Mouse (Mus musculus) liver, postnatal 0 days (tissue): ENCODE measurements around the gene Hrc. TPM values are rescaled to one million over a fixed set of nuclear protein-coding genes. Genes with fewer than 3 reads are reported as not detected.

Experiments
- ATAC-seq: fragments of 200-750 bp; cut with Nextera tagmentation; 2 replicates; pipeline ENCODE4 v1.8.0; 2017; ENCODE audit warnings: mild to moderate bottlenecking, moderate library complexity
- DNase-seq: peaks from one replicate; pipeline ENCODE4 v3.0.0-alpha.2; 2016
- H3K27ac ChIP-seq: fragments of 300-500 bp; sonication (generic); 2 replicates; pipeline ENCODE4 v1.5.1; 2014; ENCODE audit warnings: antibody characterized with exemption, moderate library complexity, mild to moderate bottlenecking, low read depth
- H3K27me3 ChIP-seq: fragments of 300-500 bp; sonication (generic); 2 replicates; pipeline ENCODE4 v1.6.1; 2014; ENCODE audit warnings: low read length, control low read depth, mixed read lengths; ENCODE audit not compliant: insufficient read depth
- H3K36me3 ChIP-seq: fragments of 300-500 bp; sonication (generic); replicated peaks from 2 replicates; pipeline ENCODE4 v1.6.1; 2014; ENCODE audit warnings: mild to moderate bottlenecking, control low read depth, low read length, moderate library complexity, mixed read lengths; ENCODE audit not compliant: insufficient read depth
- H3K4me1 ChIP-seq: fragments of 300-500 bp; sonication (generic); 2 replicates; pipeline ENCODE4 v1.6.1; 2014; ENCODE audit warnings: antibody characterized with exemption, mild to moderate bottlenecking, control low read depth; ENCODE audit not compliant: insufficient read depth
- H3K4me2 ChIP-seq: fragments of 300-500 bp; sonication (generic); 2 replicates; pipeline ENCODE4 v1.6.1; 2014; ENCODE audit warnings: low read depth, mild to moderate bottlenecking, low read length, moderate library complexity, mixed read lengths
- H3K4me3 ChIP-seq: fragments of 300-500 bp; sonication (generic); 2 replicates; pipeline ENCODE4 v1.5.1; 2014; ENCODE audit warnings: low read depth, low read length
- H3K9ac ChIP-seq: fragments of 300-500 bp; sonication (generic); replicated peaks from 2 replicates; pipeline ENCODE4 v1.6.1; 2014; ENCODE audit warnings: mild to moderate bottlenecking, moderate library complexity
- H3K9me3 ChIP-seq: fragments of 300-500 bp; sonication (generic); 2 replicates; pipeline ENCODE4 v1.6.1; 2016; ENCODE audit warnings: mild to moderate bottlenecking, control low read depth, low read length, mixed read lengths
- CTCF ChIP-seq: sonication (generic); IDR thresholded peaks from 2 replicates; pipeline ENCODE4 v1.5.1; 2016; ENCODE audit warnings: antibody characterized with exemption, low read depth
- EP300 ChIP-seq: IDR thresholded peaks from 2 replicates; pipeline ENCODE4 v1.6.1; 2016; ENCODE audit warnings: antibody characterized with exemption, low read depth, mild to moderate bottlenecking
- WGBS: fragments of 180-500 bp; shearing (Covaris S2); extraction: QIAGEN DNeasy Blood & Tissue Kit; methylation state at CpG from one replicate; pipeline ENCODE4 v1.1.7; 2014; ENCODE audit not compliant: insufficient replicate concordance; 5-methylcytosine and 5-hydroxymethylcytosine counted together
- polyA plus RNA-seq: library from polyadenylated mRNA; unstranded; fragments of >200 nt; fragmentation: Nextera tagmentation; extraction: Ambion mirVana; gene quantifications from 2 replicates; pipeline ENCODE4 v1.2.1, GENCODE M21; 2015

Gene Hrc
- polyA plus RNA-seq, 1 experiment from 2014 or later, result 0.05 TPM

DNA sequence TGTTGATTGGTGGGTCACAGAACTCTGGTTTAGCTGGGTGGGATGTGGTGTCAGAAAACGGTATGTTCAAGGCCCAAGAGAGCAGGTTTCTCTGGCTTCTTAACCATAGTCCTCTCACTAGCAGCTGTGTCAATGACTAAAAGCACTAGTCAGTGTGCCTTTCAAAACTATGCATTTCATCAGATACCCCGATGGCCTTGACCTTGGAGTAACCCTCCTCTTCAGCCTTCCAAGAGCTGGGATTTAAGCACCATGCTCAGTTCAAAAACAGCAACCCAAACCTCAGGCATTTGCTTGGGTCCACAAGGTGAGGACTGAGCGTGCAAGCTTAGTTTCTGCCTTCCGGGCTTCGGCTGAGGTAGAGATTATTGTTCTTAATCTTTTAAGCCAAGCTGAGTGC is 37.3 kb downstream of the Hrc start:
- Histone ChIP-seq H3K9ac (no peak overlapping the region), H3K27me3 (peaks cover 26% of the 10 kb centered on the region), H3K4me1 (peaks cover 20% of the 10 kb centered on the region), H3K9me3 (no peaks in the 10 kb centered on the region), H3K4me2 (no peak overlapping the region), H3K36me3 (peaks cover 27% of the 10 kb centered on the region), H3K27ac (no peak overlapping the region), H3K4me3 (no peak overlapping the region)
- TF ChIP-seq EP300, result no peak
- TF ChIP-seq CTCF, result no peak
- 72% methylated on average over 5 of the region's 5 CpGs for WGBS
- DNase-seq (no peak), ATAC-seq (no peak)

DNA sequence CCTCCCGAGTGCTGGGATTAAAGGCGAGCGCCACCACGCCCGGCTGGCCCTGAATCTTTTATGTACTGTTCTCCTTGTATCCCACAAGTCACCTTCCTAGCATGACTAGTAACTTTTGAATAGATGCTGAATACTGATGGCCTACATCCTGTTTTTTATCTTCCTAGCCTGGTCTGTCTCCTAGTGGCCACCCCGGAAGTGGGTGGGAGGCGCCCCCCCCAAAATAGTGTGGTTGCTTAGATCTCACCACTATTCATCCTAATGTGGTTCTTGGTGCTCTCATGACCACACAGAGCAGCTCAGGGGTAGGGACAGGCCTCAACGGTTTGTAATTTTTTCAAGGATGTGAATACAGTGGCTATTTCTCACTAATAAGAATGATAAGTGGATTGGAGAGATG is 39.5 kb downstream of the Hrc start:
- H3K4me1 ChIP-seq, result peaks cover 11% of the 10 kb centered on the region
- ATAC-seq (no peak), DNase-seq (no peak)
- H3K9me3 ChIP-seq, result no peaks in the 10 kb centered on the region
- H3K4me3 ChIP-seq, result no peak overlapping the region
- H3K27me3 ChIP-seq, result peaks cover 8% of the 10 kb centered on the region
- no peak for TF ChIP-seq EP300
- TF ChIP-seq CTCF, result no peak
- no peak overlapping the region for H3K27ac ChIP-seq
- 80% methylated on average over 8 of the region's 8 CpGs for WGBS
- H3K4me2 ChIP-seq, result no peak overlapping the region
- peaks cover 47% of the 10 kb centered on the region for H3K36me3 ChIP-seq
- no peak overlapping the region for H3K9ac ChIP-seq

DNA sequence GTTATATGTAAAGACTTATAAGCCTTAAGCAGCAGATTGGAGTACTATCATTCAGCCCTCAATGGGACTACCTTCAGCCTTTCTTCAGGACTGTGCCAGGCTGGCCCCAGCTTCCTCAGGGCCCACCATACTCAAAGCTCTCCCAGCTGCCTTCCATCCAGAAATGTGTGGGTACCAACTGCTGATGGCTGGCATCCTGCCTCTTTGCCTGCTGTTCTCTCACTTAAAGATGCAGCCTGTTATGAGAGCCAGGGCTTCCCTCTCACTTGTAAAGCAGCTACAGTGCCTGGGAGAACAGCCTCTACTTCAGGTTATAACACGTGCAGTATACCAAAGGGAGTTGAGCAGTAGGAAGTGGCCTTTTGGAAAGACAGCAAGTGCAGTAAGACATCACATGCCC is 41.0 kb downstream of the Hrc start:
- H3K4me2 ChIP-seq, result no peak overlapping the region
- no peaks in the 10 kb centered on the region for H3K27me3 ChIP-seq
- no peak overlapping the region for H3K9ac ChIP-seq
- TF ChIP-seq CTCF (no peak), EP300 (no peak)
- no peaks in the 10 kb centered on the region for H3K4me1 ChIP-seq
- WGBS, result 93% methylated on average over 1 of the region's 1 CpGs
- ATAC-seq, result no peak
- DNase-seq, result no peak
- no peaks in the 10 kb centered on the region for H3K9me3 ChIP-seq
- H3K27ac ChIP-seq, result no peak overlapping the region
- H3K36me3 ChIP-seq, result peaks cover 61% of the 10 kb centered on the region
- H3K4me3 ChIP-seq, result no peak overlapping the region

DNA sequence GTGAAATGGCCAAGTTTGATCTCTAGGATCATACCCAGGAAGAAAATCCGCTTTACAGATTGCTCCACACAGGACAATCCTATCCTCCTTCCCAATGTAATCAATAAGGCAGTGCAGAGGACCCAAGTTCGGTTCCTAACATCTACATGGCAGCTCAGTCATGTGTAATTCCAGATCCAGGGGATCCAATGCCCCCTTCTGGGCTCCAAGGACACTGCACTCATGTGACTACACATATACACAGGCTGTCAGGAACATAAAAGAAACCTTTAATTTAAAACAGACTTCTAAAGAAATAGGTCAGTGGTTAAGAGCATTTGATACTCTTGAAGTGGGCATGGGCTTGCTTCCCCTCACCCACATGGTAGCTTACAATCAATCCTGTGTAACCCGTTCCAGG is 51.0 kb downstream of the Hrc start:
- no peak for ATAC-seq
- TF ChIP-seq CTCF (0 out of 2 replicates have a peak, but pooled peaks have one; percentile 28), EP300 (no peak)
- DNase-seq, result no peak
- Histone ChIP-seq H3K27me3 (no peaks in the 10 kb centered on the region), H3K9ac (no peak overlapping the region), H3K4me3 (no peak overlapping the region), H3K27ac (no peak overlapping the region), H3K9me3 (no peaks in the 10 kb centered on the region), H3K36me3 (peaks cover 97% of the 10 kb centered on the region), H3K4me1 (no peaks in the 10 kb centered on the region), H3K4me2 (no peak overlapping the region)
- WGBS, result 87% methylated on average over 3 of the region's 3 CpGs

Other genes starting within 250 kb of the Hrc start
- 17.1 and 17.9 TPM in 2 replicates for gene Rcn3, start 243.1 kb upstream of the Hrc start, polyA plus RNA-seq
- 150 and 154 TPM in 2 replicates for gene Fcgrt, start 231.4 kb upstream of the Hrc start, polyA plus RNA-seq
- gene Rps11, start 210.9 kb upstream of the Hrc start, polyA plus RNA-seq, result 681 and 696 TPM in 2 replicates
- 938 and 993 TPM in 2 replicates for gene Rpl13a, start 206.5 kb upstream of the Hrc start, polyA plus RNA-seq
- 0.27 and 0.70 TPM in 2 replicates for gene Gm45713, start 199.1 kb upstream of the Hrc start, polyA plus RNA-seq
- gene Flt3l, start 198.9 kb upstream of the Hrc start, polyA plus RNA-seq, result 2.0 and 2.3 TPM in 2 replicates
- gene Pih1d1, start 181.0 kb upstream of the Hrc start, polyA plus RNA-seq, result 37.6 and 37.8 TPM in 2 replicates
- 26.8 and 29.6 TPM in 2 replicates for gene Aldh16a1, start 180.7 kb upstream of the Hrc start, polyA plus RNA-seq
- not detected in 2 replicates for gene Slc17a7, start 171.3 kb upstream of the Hrc start, polyA plus RNA-seq
- gene Gfy, start 155.7 kb upstream of the Hrc start, polyA plus RNA-seq, result not detected in 2 replicates
- gene Pth2, start 154.3 kb upstream of the Hrc start, polyA plus RNA-seq, result not detected in 2 replicates
- 0.06 TPM in 1 of 2 replicates, not detected in the other for gene Ccdc155, start 130.4 kb upstream of the Hrc start, polyA plus RNA-seq
- 0.95 and 1.5 TPM in 2 replicates for gene Dkkl1, start 123.1 kb upstream of the Hrc start, polyA plus RNA-seq
- 15.5 and 20.2 TPM in 2 replicates for gene Tead2, start 119.5 kb upstream of the Hrc start, polyA plus RNA-seq
- 29.8 and 31.8 TPM in 2 replicates for gene Cd37, start 96.2 kb upstream of the Hrc start, polyA plus RNA-seq
- gene Slc6a16, start 94.2 kb upstream of the Hrc start, polyA plus RNA-seq, result 0.46 and 0.49 TPM in 2 replicates
- gene Slc6a21, start 57.8 kb upstream of the Hrc start, polyA plus RNA-seq, result 0.32 and 0.43 TPM in 2 replicates
- 6.9 and 7.0 TPM in 2 replicates for gene Trpm4, start 1.5 kb upstream of the Hrc start, polyA plus RNA-seq
- not detected in 2 replicates for gene Ppfia3, start 31.7 kb downstream of the Hrc start, polyA plus RNA-seq
- gene Lin7b, start 35.3 kb downstream of the Hrc start, polyA plus RNA-seq, result not detected in 2 replicates
- gene Snrnp70, start 60.5 kb downstream of the Hrc start, polyA plus RNA-seq, result 53.7 and 57.2 TPM in 2 replicates
- gene Kcna7, start 70.4 kb downstream of the Hrc start, polyA plus RNA-seq, result 0.05 TPM in 1 of 2 replicates, not detected in the other
- 0.05 and 0.15 TPM in 2 replicates for gene Ntf5, start 78.4 kb downstream of the Hrc start, polyA plus RNA-seq
- not detected in 2 replicates for gene Lhb, start 85.5 kb downstream of the Hrc start, polyA plus RNA-seq
- gene Gys1, start 99.6 kb downstream of the Hrc start, polyA plus RNA-seq, result 3.3 TPM in 2 replicates
- gene Ruvbl2, start 102.8 kb downstream of the Hrc start, polyA plus RNA-seq, result 30.1 and 36.5 TPM in 2 replicates
- 5,147 and 5,518 TPM in 2 replicates for gene Ftl1, start 124.6 kb downstream of the Hrc start, polyA plus RNA-seq
- gene Bax, start 131.6 kb downstream of the Hrc start, polyA plus RNA-seq, result 59.6 and 60.8 TPM in 2 replicates
- 0.22 and 0.30 TPM in 2 replicates for gene Tulp2, start 146.6 kb downstream of the Hrc start, polyA plus RNA-seq
- gene Gm45808, start 151.5 kb downstream of the Hrc start, polyA plus RNA-seq, result 0.15 and 0.33 TPM in 2 replicates
- gene Dhdh, start 153.5 kb downstream of the Hrc start, polyA plus RNA-seq, result 8.4 and 9.5 TPM in 2 replicates
- gene Nucb1, start 175.1 kb downstream of the Hrc start, polyA plus RNA-seq, result 91.5 and 103 TPM in 2 replicates
- 104 and 113 TPM in 2 replicates for gene Ppp1r15a, start 191.0 kb downstream of the Hrc start, polyA plus RNA-seq
- 0.51 and 0.91 TPM in 2 replicates for gene Plekha4, start 191.0 kb downstream of the Hrc start, polyA plus RNA-seq
- 0.24 and 0.62 TPM in 2 replicates for gene Hsd17b14, start 219.6 kb downstream of the Hrc start, polyA plus RNA-seq
- gene Bcat2, start 234.9 kb downstream of the Hrc start, polyA plus RNA-seq, result 32.3 and 38.9 TPM in 2 replicates